Mouse (Mus musculus) cortical plate, adult 2 months (tissue): ENCODE data around the gene Gm49383.

Experiments
- CTCF ChIP-seq: fragments of 200-500 bp; IDR thresholded peaks from 2 replicates; pipeline ENCODE4 v1.5.1; 2011; ENCODE audit warnings: mild to moderate bottlenecking, control low read depth, low read length; ENCODE audit not compliant: insufficient read depth; ENCODE audit errors: extremely low read depth
- POLR2A ChIP-seq: fragments of 200-500 bp; IDR thresholded peaks from 2 replicates; pipeline ENCODE4 v1.6.1; 2011; ENCODE audit warnings: mild to moderate bottlenecking, low read length, control low read depth; ENCODE audit not compliant: insufficient read depth; ENCODE audit errors: extremely low read depth

DNA sequence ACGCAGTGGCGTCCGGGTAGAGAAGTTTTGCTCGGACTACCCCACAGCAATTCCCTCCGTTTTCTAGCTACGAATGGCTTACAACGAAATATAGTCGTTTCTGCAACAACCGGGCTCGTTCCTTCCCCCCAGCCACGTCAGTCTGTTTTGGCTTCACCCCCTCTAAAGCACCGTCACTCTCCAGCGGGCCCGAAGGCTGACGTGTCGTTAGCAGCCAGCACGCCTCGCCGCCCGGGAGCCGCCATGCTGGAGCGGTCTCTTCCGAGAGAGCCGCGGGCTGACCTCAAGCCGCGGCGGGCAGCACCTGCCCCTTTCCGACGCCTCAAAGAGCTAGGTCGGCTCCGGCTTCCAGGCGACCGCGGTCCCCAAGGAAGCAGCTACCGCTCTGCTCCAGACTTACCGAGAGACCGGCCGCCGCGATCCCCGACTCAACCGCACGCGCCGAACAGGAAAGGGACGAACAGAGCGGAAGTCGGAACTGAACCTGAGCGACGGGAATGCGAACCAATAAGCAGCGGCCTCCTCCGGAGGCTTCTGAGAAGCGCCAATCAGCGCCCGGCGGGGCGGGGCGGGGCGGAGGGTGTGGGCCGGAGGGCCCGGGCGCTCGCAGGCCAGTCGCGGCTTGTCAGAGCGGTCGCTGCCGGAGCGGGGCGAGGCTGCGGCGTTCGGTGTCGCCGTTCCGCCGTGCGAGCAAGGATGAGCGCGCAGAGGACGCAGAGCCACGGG lies 13.2 kb downstream of the Gm49383 start, which contains the start of the genes Rpl36al and Mgat2:
- no peak for TF ChIP-seq CTCF
- TF ChIP-seq POLR2A: peak; percentile 83
